5 mouse cellular contexts compared by ENCODE assay signal in the genomic region with DNA sequence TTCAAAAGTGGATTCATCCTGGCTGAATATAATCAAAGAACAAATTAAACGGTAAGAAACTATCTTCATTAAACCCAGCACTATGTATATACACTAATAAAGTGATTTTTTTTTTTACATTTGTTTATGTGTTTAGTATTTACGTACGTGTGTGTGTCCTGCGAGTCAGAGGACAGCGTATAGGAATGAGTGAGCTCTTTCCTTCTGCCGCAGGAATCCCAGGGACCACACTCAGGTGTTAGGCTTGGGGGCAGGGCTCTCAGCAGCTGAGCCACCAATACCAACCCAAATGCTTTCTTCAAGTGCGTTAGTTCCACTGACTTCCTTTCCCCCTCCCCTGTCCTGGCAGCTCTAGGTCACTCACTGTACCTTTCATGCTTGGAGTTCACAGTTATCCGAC.
"Had no signal": no experiment of that assay in that cellular context is flagged by ENCODE, and none has a peak within 500 bp of the region (broad histone marks: within the 10 kb centered on the region; RNA-seq: fewer than 3 reads in every experiment).

No protein-coding gene starts in this region.

- H3K36me3 ChIP-seq: midbrain, embryonic 12.5 days; stomach, embryonic 15.5 days had no signal

- H3K27ac ChIP-seq: liver, embryonic 14.5 days; midbrain, embryonic 12.5 days; stomach, embryonic 15.5 days had no signal

- H3K27me3 ChIP-seq: midbrain, embryonic 12.5 days; stomach, embryonic 15.5 days had no signal

- H3K4me1 ChIP-seq: midbrain, embryonic 12.5 days had no signal

- H3K9ac ChIP-seq: liver, embryonic 14.5 days; midbrain, embryonic 12.5 days; stomach, embryonic 15.5 days had no signal

- DNase-seq: lung, adult 18-20 months; thymus, postnatal 36 days had no signal

- H3K9me3 ChIP-seq: midbrain, embryonic 12.5 days; stomach, embryonic 15.5 days had no signal

- H3K4me3 ChIP-seq: midbrain, embryonic 12.5 days; stomach, embryonic 15.5 days had no signal

- H3K4me2 ChIP-seq: midbrain, embryonic 12.5 days; stomach, embryonic 15.5 days had no signal
